Mouse (Mus musculus) E14TG2a.4 (cell line): Measurements from ENCODE around the gene Ebf3.

ENCODE experiments used
- H3K27me3 ChIP-seq: 2 replicates; pipeline ENCODE4 v1.6.1; 2014; ENCODE audit warnings: low read length, control low read depth; ENCODE audit not compliant: insufficient read depth
- H3K36me3 ChIP-seq: 2 replicates; pipeline ENCODE4 v1.6.1; 2014; ENCODE audit warnings: low read length, control low read depth; ENCODE audit not compliant: insufficient read depth
- H3K4me1 ChIP-seq: replicated peaks from 2 replicates; pipeline ENCODE4 v1.6.1; 2014; ENCODE audit warnings: low read depth, low read length, control low read depth
- H3K4me3 ChIP-seq: replicated peaks from 2 replicates; pipeline ENCODE4 v1.5.1; 2014; ENCODE audit warnings: mild to moderate bottlenecking, low read length
- H3K9me3 ChIP-seq: 2 replicates; pipeline ENCODE4 v1.6.1; 2014; ENCODE audit warnings: low read length, control low read depth
- CTCF ChIP-seq: conservative IDR thresholded peaks from 2 replicates; pipeline ENCODE4 v1.5.1; 2014; ENCODE audit warnings: low read length
- NANOG ChIP-seq: IDR thresholded peaks from 2 replicates; pipeline ENCODE4 v1.6.1; 2014; ENCODE audit warnings: borderline replicate concordance, low read length, mixed read lengths
- POU5F1 ChIP-seq: IDR thresholded peaks from 2 replicates; pipeline ENCODE4 v1.6.1; 2014; ENCODE audit warnings: low read length, borderline replicate concordance

The Ebf3 gene

DNA sequence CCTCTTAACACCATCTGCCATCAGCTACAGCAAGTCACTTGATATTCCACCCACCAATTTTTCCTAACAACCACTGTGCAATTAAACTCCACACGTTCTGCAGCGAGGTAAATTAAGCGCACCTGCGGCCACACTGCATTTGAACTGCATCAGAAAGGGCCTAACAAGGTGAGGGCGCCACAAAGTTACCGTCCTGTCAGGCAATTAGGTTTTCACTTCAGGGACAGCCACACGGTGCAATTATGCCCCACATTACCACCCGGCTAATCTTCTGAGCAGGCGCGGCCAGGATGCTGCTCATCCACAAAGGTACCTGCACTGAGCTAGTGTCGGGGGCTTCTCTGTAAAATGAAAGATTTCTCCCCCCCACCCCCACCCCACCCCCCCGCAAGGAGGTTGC, 76.8 kb downstream of the Ebf3 start:
- TF ChIP-seq CTCF (no peak), POU5F1 (no peak), NANOG (no peak)
- Histone ChIP-seq H3K4me3 (no peak overlapping the region), H3K4me1 (no peaks in the 10 kb centered on the region), H3K27me3 (peaks cover 21% of the 10 kb centered on the region; the same call in 1 of the 2 replicates), H3K36me3 (no peaks in the 10 kb centered on the region), H3K9me3 (no peaks in the 10 kb centered on the region)

DNA sequence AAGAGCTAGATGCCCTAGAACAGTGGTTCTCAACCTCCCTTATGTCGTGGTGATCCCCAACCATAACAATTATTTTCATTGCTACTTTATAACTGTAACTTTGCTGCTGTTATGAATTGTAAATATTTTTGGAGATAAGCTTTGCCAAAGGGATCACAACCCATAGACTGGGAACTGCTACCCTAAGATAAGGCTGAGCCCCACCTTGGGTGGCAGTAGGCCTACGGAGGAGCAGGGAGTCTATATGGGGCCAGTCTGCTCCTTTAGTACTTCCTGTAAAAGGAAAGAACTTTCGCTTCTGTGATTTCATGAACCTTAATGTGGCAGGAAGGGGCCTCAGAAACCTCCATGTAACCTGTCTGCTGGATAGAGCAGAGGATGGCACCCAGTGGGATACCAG, 90.4 kb downstream of the Ebf3 start:
- Histone ChIP-seq H3K4me1 (peaks cover 29% of the 10 kb centered on the region), H3K36me3 (no peaks in the 10 kb centered on the region), H3K4me3 (no peak overlapping the region), H3K27me3 (peaks cover 25% of the 10 kb centered on the region), H3K9me3 (no peaks in the 10 kb centered on the region)
- TF ChIP-seq POU5F1 = no peak
- no peak for TF ChIP-seq NANOG
- no peak for TF ChIP-seq CTCF

DNA sequence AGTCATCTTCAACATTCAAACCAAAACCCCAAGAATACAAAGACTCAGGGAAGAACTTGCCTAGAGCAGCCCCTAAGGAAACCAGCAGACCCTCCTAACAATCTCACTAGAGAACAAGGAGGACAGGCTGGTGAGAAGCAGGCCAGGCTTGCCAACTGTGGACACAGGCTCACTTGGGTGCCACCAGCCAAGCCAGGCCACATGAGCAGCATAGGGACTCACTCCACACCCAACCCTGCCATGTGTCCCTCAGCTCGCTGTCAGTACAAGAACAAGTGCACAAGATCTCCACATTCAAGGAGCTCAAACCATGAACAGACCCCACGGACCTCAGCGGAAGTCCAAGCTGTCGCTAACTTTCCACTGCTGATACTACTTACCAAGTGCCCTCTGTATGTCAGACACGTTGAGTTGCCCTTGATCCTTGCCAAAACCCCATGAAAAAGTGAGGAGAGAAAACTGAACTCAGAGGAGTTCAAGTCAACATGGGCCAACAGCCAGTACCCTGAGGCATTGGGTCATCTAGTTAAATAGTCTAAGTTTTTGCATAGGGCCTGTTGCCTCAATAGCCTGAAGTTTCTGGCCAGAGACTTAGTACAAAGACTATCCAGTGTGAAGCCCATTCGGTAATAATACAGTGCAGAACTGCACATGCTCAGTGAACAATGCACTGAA, 91.3 kb downstream of the Ebf3 start:
- Histone ChIP-seq H3K9me3 (no peaks in the 10 kb centered on the region), H3K36me3 (no peaks in the 10 kb centered on the region), H3K4me1 (peaks cover 27% of the 10 kb centered on the region), H3K27me3 (peaks cover 21% of the 10 kb centered on the region), H3K4me3 (no peak overlapping the region)
- TF ChIP-seq NANOG = no peak
- TF ChIP-seq POU5F1 = no peak
- TF ChIP-seq CTCF = no peak

DNA sequence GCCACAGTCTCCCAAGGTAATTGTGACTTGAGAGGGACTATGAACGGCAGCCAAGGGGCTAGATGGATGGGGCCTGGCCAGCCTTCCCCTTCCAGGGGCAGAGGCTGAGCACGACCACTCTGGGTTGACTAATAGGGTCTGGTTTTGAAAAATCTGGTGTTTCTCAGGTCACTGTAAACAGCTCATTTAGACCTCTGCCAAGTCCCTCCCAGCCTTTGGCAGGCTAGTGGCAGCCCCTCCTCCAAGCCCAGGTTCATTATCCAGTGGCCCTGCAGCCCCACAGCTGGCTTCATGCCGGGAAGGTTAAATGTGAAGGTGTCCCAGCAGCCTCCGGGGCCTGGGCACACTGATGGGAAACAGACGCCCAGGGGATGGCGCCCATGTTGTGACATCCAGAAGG, 92.6 kb downstream of the Ebf3 start:
- Histone ChIP-seq H3K4me1 (peaks cover 20% of the 10 kb centered on the region), H3K4me3 (no peak overlapping the region), H3K9me3 (no peaks in the 10 kb centered on the region), H3K27me3 (peaks cover 20% of the 10 kb centered on the region), H3K36me3 (no peaks in the 10 kb centered on the region)
- no peak for TF ChIP-seq NANOG
- no peak for TF ChIP-seq POU5F1
- no peak for TF ChIP-seq CTCF

DNA sequence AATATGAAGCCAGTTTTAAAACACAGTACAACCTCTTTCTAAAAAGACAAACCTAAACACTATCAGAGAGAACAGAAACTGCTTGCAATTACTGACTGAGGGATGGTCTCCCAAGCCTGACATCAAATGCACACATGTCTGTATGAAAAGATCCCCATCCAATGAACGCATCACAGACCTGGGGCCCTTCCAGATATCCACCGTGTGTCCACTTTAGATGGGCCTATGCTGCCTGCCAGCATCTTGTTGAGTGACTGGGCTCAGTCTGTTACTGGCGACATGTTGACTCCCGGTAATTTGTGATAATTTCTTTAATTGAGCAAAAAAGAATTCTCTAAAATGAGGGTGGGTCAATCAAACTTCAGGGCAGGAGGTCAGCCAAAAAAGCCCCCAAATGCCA, 93.8 kb downstream of the Ebf3 start:
- peaks cover 20% of the 10 kb centered on the region for H3K27me3 ChIP-seq
- no peaks in the 10 kb centered on the region for H3K36me3 ChIP-seq
- TF ChIP-seq POU5F1 = no peak
- TF ChIP-seq NANOG = no peak
- no peak for TF ChIP-seq CTCF

DNA sequence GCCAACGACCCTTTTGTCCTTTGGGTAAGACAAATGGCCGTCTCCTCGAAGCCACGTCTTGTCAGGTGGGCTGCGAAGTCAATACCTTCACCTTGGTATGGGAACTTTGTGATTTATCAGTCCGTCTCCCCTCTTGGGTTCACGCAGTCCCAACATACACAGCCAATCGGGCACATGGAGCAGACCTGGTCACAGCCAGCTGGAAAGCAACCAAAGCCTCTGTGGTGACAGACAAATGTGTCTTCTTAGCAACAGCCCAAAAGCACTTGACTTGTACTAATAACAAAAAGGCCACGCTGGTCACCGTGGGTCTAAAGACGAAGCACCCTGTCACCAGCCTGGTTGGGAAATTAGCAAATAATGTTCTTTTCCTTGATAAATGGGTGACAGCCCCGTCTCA, 95.5 kb downstream of the Ebf3 start:
- Histone ChIP-seq H3K4me3 (no peak overlapping the region), H3K36me3 (no peaks in the 10 kb centered on the region), H3K9me3 (no peaks in the 10 kb centered on the region), H3K27me3 (peaks cover 14% of the 10 kb centered on the region), H3K4me1 (no peaks in the 10 kb centered on the region)
- TF ChIP-seq POU5F1 = no peak
- TF ChIP-seq CTCF = no peak

More for the DNA sequence above, 93.8 kb downstream of the Ebf3 start:
- H3K9me3 ChIP-seq = no peaks in the 10 kb centered on the region
- peaks cover 12% of the 10 kb centered on the region for H3K4me1 ChIP-seq
- H3K4me3 ChIP-seq = no peak overlapping the region

DNA sequence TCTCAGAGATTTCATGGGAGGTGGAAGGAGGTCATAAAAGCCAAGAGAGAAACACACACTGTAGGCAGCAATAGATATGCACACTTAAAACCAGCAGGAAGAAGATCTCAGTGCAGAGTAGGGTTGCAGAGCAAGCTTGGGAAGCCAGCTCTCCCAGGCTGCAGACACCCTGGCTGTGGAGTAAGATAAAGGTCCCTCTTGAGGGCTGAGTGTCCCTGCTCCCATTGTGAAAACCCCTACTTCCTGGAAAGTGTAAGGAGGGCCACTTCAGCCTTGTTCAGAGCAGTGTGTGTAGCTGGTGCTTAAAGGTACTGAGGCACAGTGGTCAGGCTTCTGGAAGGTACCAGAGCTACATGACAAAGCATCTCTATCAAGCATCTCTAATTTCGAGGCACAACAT, 100.8 kb downstream of the Ebf3 start:
- TF ChIP-seq NANOG (no peak), CTCF (no peak), POU5F1 (no peak)
- Histone ChIP-seq H3K27me3 (no peaks in the 10 kb centered on the region; the same call in 1 of the 2 replicates), H3K9me3 (no peaks in the 10 kb centered on the region), H3K36me3 (no peaks in the 10 kb centered on the region), H3K4me1 (no peaks in the 10 kb centered on the region), H3K4me3 (no peak overlapping the region)

DNA sequence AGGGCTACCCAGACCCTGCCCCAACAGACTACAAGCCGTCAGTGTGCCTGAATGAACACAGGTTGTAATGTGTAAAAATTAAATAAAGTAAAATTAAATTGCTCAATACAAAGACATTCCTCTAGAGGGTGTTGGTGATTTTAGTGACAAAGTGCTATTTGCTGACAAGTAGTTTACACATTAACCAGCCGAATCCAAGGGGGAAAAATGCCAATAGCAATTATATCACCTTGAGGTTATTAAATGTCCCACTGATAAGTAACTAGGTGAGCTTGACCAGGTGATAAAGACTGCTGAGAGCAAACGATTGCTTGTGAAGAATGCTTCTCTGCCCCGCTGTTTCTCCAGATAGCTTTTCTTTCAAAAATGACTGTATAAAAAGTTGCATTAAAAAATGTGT, 102.9 kb downstream of the Ebf3 start:
- H3K4me3 ChIP-seq = no peak overlapping the region
- no peaks in the 10 kb centered on the region for H3K4me1 ChIP-seq
- no peaks in the 10 kb centered on the region for H3K27me3 ChIP-seq
- TF ChIP-seq CTCF (no peak), NANOG (no peak), POU5F1 (no peak)
- no peaks in the 10 kb centered on the region for H3K36me3 ChIP-seq
- no peaks in the 10 kb centered on the region for H3K9me3 ChIP-seq
